In genomic region chr5:90367067-90367303, GRCm38 (mm10) we compare ENCODE assay signal across 8 mouse cellular contexts. TPM values are rescaled to one million over a fixed set of nuclear protein-coding genes. Genes with fewer than 3 reads are reported as not detected.
A peak's percentile ranks its signal among the peaks of the same experiment; 100 is the strongest.
DNase-seq lines count a peak whose midpoint lies in the region; ATAC-seq and TF ChIP-seq lines count a peak whose summit lies in the region.

Gm9958 (plus strand) TSS chr5:90367204.

- H3K27ac ChIP-seq in lung, embryonic 14.5 days (ENCODE audit: low read depth): peak within 1 kb of the TSS; percentile 100
- peak within 1 kb of the TSS; percentile 99 for H3K27ac ChIP-seq in hindbrain, embryonic 14.5 days
- H3K27ac ChIP-seq in midbrain, postnatal 0 days (ENCODE audit: low read depth, low read length): peak within 1 kb of the TSS; percentile 99

- no peaks in the 10 kb centered on the region for H3K27me3 ChIP-seq in lung, embryonic 14.5 days (ENCODE audit: insufficient read depth, low read length)
- H3K27me3 ChIP-seq in hindbrain, embryonic 14.5 days (ENCODE audit: control insufficient read depth, insufficient read depth, low read length): no peaks in the 10 kb centered on the region
- H3K27me3 ChIP-seq in midbrain, postnatal 0 days (ENCODE audit: insufficient read depth, low read length): no peaks in the 10 kb centered on the region

- H3K4me2 ChIP-seq in lung, embryonic 14.5 days: peak within 1 kb of the TSS; percentile 82
- peak within 1 kb of the TSS; percentile 83 for H3K4me2 ChIP-seq in hindbrain, embryonic 14.5 days (replicated peaks)
- peak within 1 kb of the TSS; percentile 69 for H3K4me2 ChIP-seq in midbrain, postnatal 0 days (ENCODE audit: low read depth, low read length, poor library complexity, severe bottlenecking)

- H3K36me3 ChIP-seq in lung, embryonic 14.5 days (ENCODE audit: insufficient read depth): 0 out of 2 replicates have a peak, but pooled peaks cover 11% of the 10 kb centered on the region
- no peaks in the 10 kb centered on the region for H3K36me3 ChIP-seq in hindbrain, embryonic 14.5 days (replicated peaks; ENCODE audit: control insufficient read depth, insufficient read depth)
- no peaks in the 10 kb centered on the region for H3K36me3 ChIP-seq in midbrain, postnatal 0 days (ENCODE audit: insufficient read depth, low read length)

- WGBS in lung, embryonic 14.5 days: 1% methylated on average over 7 of the region's 7 CpGs
- 3% methylated on average over 7 of the region's 7 CpGs for WGBS in hindbrain, embryonic 14.5 days
- WGBS in midbrain, postnatal 0 days: 3% methylated on average over 7 of the region's 7 CpGs

- H3K4me3 ChIP-seq in lung, embryonic 14.5 days (ENCODE audit: low read depth, low read length): peak within 1 kb of the TSS; percentile 93
- peak within 1 kb of the TSS; percentile 64 for H3K4me3 ChIP-seq in hindbrain, embryonic 14.5 days (replicated peaks; ENCODE audit: low read length)
- H3K4me3 ChIP-seq in midbrain, postnatal 0 days (ENCODE audit: low read depth, low read length): peak within 1 kb of the TSS; percentile 79

- ATAC-seq in lung, embryonic 14.5 days (ENCODE audit: insufficient read depth): no peak
- no peak for ATAC-seq in hindbrain, embryonic 14.5 days (ENCODE audit: low FRiP score)
- ATAC-seq in midbrain, postnatal 0 days (ENCODE audit: low FRiP score): no peak

- peak within 1 kb of the TSS; percentile 97 for H3K9ac ChIP-seq in lung, embryonic 14.5 days
- H3K9ac ChIP-seq in hindbrain, embryonic 14.5 days: peak within 1 kb of the TSS; percentile 90
- peak within 1 kb of the TSS; percentile 98 for H3K9ac ChIP-seq in midbrain, postnatal 0 days (replicated peaks; ENCODE audit: low read length, poor library complexity, severe bottlenecking)

- no peaks in the 10 kb centered on the region for H3K9me3 ChIP-seq in lung, embryonic 14.5 days (ENCODE audit: low read depth, low read length)
- H3K9me3 ChIP-seq in hindbrain, embryonic 14.5 days (ENCODE audit: control insufficient read depth, low read length): no peaks in the 10 kb centered on the region
- H3K9me3 ChIP-seq in midbrain, postnatal 0 days (ENCODE audit: low read length): no peaks in the 10 kb centered on the region

- no peak for TF ChIP-seq CTCF in lung, embryonic 14.5 days (IDR thresholded peaks at IDR 0.05; ENCODE audit: low read depth)
- TF ChIP-seq CTCF in midbrain, postnatal 0 days (IDR thresholded peaks at IDR 0.05): no peak

- H3K4me1 ChIP-seq in lung, embryonic 14.5 days (ENCODE audit: insufficient read depth): peaks cover 4% of the 10 kb centered on the region; the same call in 1 of the 2 replicates
- peaks cover 15% of the 10 kb centered on the region for H3K4me1 ChIP-seq in hindbrain, embryonic 14.5 days (replicated peaks; ENCODE audit: control insufficient read depth, insufficient read depth, low read length)
- H3K4me1 ChIP-seq in midbrain, postnatal 0 days (ENCODE audit: insufficient read depth, low read length): peaks cover 8% of the 10 kb centered on the region; the same call in 1 of the 2 replicates

- DNase-seq in adrenal gland, postnatal 14 days: peak; percentile 14
- DNase-seq in adrenal gland, adult 18-20 months (ENCODE audit: low spot score in 2 of 2): no peak
- peak; percentile 46 for DNase-seq in lung, embryonic 14.5 days
- DNase-seq in lung, postnatal 4 days: no peak
- DNase-seq in hindbrain, embryonic 14.5 days (ENCODE audit: low spot score): no peak
- no peak for DNase-seq in midbrain, postnatal 0 days (ENCODE audit: low spot score)
- DNase-seq in adrenal gland, adult (ENCODE audit: inconsistent age in 2 of 2, low spot score in 1 of 2): no peak
- DNase-seq in urinary bladder, adult 18-20 months (ENCODE audit: low spot score in 2 of 2): no peak

RNA-seq across cellular contexts. Expression of gene Gm9958, which starts in this region (rescaled TPM):
- 2.8 and 3.4 TPM in 2 replicates for total RNA-seq in adrenal gland, postnatal 14 days (2021)
- 1 to 10 TPM; 2.5 to 2.9 TPM for total RNA-seq in adrenal gland, adult 18-20 months (2021)
- polyA plus RNA-seq in lung, embryonic 14.5 days (2014; fragmentation: Nextera tagmentation; extraction: Ambion mirVana): 5.8 and 6.6 TPM in 2 replicates
- polyA plus RNA-seq in hindbrain, embryonic 14.5 days (2014; fragmentation: Nextera tagmentation; extraction: Ambion mirVana): 3.9 and 4.9 TPM in 2 replicates
- 1.1 TPM in 2 replicates for total RNA-seq in midbrain, postnatal 0 days (2014; rRNA removed)
- polyA plus RNA-seq in midbrain, postnatal 0 days (2015; fragmentation: Nextera tagmentation; extraction: Ambion mirVana): 1.0 and 1.1 TPM in 2 replicates

Comparison
In these comparisons a context has a peak if more than half of its experiments do, and no peak if none do; other contexts are left out.
1. DNase-seq: peak in adrenal gland, postnatal 14 days (single experiment) and lung, embryonic 14.5 days (single experiment); none in adrenal gland, adult 18-20 months (0 of 2), lung, postnatal 4 days (0 of 2), hindbrain, embryonic 14.5 days (single experiment), midbrain, postnatal 0 days (single experiment), adrenal gland, adult (0 of 2) and urinary bladder, adult 18-20 months (0 of 2).
2. Peak in every context shown above with its lines, with median percentiles within 50 percentile points of each other: H3K27ac ChIP-seq, H3K4me2 ChIP-seq, H3K4me3 ChIP-seq and H3K9ac ChIP-seq.